In genomic region chr19:34992969-34993527, GRCm38 (mm10) we compare ENCODE assay signal across 9 mouse cellular contexts.
A peak's percentile ranks its signal among the peaks of the same experiment; 100 is the strongest.
DNase-seq lines count a peak whose midpoint lies in the region; ATAC-seq and TF ChIP-seq lines count a peak whose summit lies in the region.
"Had no signal": no experiment of that assay in that cellular context is flagged by ENCODE, and none has a peak within 500 bp of the region (broad histone marks: within the 10 kb centered on the region; RNA-seq: fewer than 3 reads in every experiment).

No protein-coding gene starts in this region.

- no peaks in the 10 kb centered on the region for H3K27me3 ChIP-seq in G1E (ENCODE audit: insufficient read depth, low read length)
- H3K27me3 ChIP-seq in splenic B cell, adult 2 months (ENCODE audit: control insufficient read depth, insufficient read depth, low read length, poor library complexity, severe bottlenecking), result no peaks in the 10 kb centered on the region
- H3K27me3 ChIP-seq: limb, embryonic 12.5 days had no signal

- H3K9me3 ChIP-seq in G1E (replicated peaks), result no peaks in the 10 kb centered on the region
- H3K9me3 ChIP-seq: limb, embryonic 12.5 days had no signal

- DNase-seq in adrenal gland, adult (ENCODE audit: inconsistent age in 2 of 2, low spot score in 1 of 2), result peak; percentile 14 to 75
- DNase-seq in adrenal gland, postnatal 4 days (ENCODE audit: low spot score in 2 of 2), result no peak
- DNase-seq in G1E (ENCODE audit: low spot score), result peak; percentile 2
- peak; percentile 71 for DNase-seq in cerebellum, adult 9-10 months
- DNase-seq in frontal cortex, postnatal 10 days (ENCODE audit: low spot score in 2 of 2), result peak; percentile 9 to 52
- peak; percentile 39 to 89 for DNase-seq in layer of hippocampus, adult 18-20 months (ENCODE audit: low spot score in 2 of 2)
- DNase-seq in splenic B cell, adult 2 months (ENCODE audit: low read depth, low spot score), result peak; percentile 48

- H3K36me3 ChIP-seq in G1E (replicated peaks), result no peaks in the 10 kb centered on the region
- no peaks in the 10 kb centered on the region for H3K36me3 ChIP-seq in splenic B cell, adult 2 months (ENCODE audit: control insufficient read depth, insufficient read depth, low read length, poor library complexity, severe bottlenecking)
- H3K36me3 ChIP-seq: limb, embryonic 12.5 days had no signal

- peak; percentile 28; the same call in 1 of the 2 replicates for ATAC-seq in G1E (ENCODE audit: extremely low read depth, insufficient number of reproducible peaks, low FRiP score, poor library complexity, severe bottlenecking)
- peak; percentile 82 for ATAC-seq in megakaryocyte progenitor cell, adult 5-6 weeks (replicated peaks; ENCODE audit: poor library complexity)

- no peak overlapping the region for H3K4me3 ChIP-seq in G1E (ENCODE audit: low read depth, low read length)
- H3K4me3 ChIP-seq: limb, embryonic 12.5 days had no signal

- TF ChIP-seq CTCF in G1E (IDR thresholded peaks at IDR 0.05; ENCODE audit: low read depth, low read length), result peak; percentile 92

- H3K4me1 ChIP-seq in G1E (ENCODE audit: insufficient read depth, low read depth, low read length), result peaks cover 2% of the 10 kb centered on the region; the same call in 1 of the 2 replicates
- H3K4me1 ChIP-seq: limb, embryonic 12.5 days had no signal

Comparison
In these comparisons a context has a peak if more than half of its experiments do, and no peak if none do; other contexts are left out.
1. DNase-seq: peak in adrenal gland, adult (2 of 2), G1E (single experiment), cerebellum, adult 9-10 months (single experiment), frontal cortex, postnatal 10 days (2 of 2), layer of hippocampus, adult 18-20 months (2 of 2) and splenic B cell, adult 2 months (single experiment); none in adrenal gland, postnatal 4 days (0 of 2).